Mouse (Mus musculus) heart, embryonic 11.5 days (tissue): Measurements from ENCODE around the gene Ostf1. TPM values are rescaled to one million over a fixed set of nuclear protein-coding genes. Genes with fewer than 3 reads are reported as not detected.

ENCODE experiments used
- ATAC-seq: fragments of 200-750 bp; cut with Nextera tagmentation; replicated peaks from 2 replicates; pipeline ENCODE4 v1.8.0; 2017; ENCODE audit warnings: moderate library complexity; ENCODE audit not compliant: insufficient number of reproducible peaks, low FRiP score, low TSS enrichment
- H3K27ac ChIP-seq: fragments of 300-500 bp; sonication (generic); 2 replicates; pipeline ENCODE4 v1.5.1; 2014; ENCODE audit warnings: mild to moderate bottlenecking, low read depth, low read length
- H3K27me3 ChIP-seq: fragments of 300-500 bp; sonication (generic); 2 replicates; pipeline ENCODE4 v1.6.1; 2014; ENCODE audit warnings: mild to moderate bottlenecking, low read length, mixed read lengths; ENCODE audit not compliant: control insufficient read depth, insufficient read depth
- H3K36me3 ChIP-seq: fragments of 300-500 bp; sonication (generic); 2 replicates; pipeline ENCODE4 v1.6.1; 2014; ENCODE audit warnings: mild to moderate bottlenecking, low read length, moderate library complexity, mixed read lengths; ENCODE audit not compliant: control insufficient read depth, insufficient read depth
- H3K4me1 ChIP-seq: fragments of 300-500 bp; sonication (generic); 2 replicates; pipeline ENCODE4 v1.6.1; 2014; ENCODE audit warnings: low read length; ENCODE audit not compliant: control insufficient read depth, insufficient read depth
- H3K4me2 ChIP-seq: fragments of 300-500 bp; sonication (generic); 2 replicates; pipeline ENCODE4 v1.6.1; 2014; ENCODE audit warnings: mild to moderate bottlenecking, moderate library complexity
- H3K4me3 ChIP-seq: fragments of 300-500 bp; sonication (generic); 2 replicates; pipeline ENCODE4 v1.5.1; 2014; ENCODE audit warnings: low read depth, low read length
- H3K9ac ChIP-seq: fragments of 300-500 bp; sonication (generic); 2 replicates; pipeline ENCODE4 v1.6.1; 2014; ENCODE audit warnings: mild to moderate bottlenecking, low read depth, low read length, moderate library complexity
- H3K9me3 ChIP-seq: fragments of 300-500 bp; sonication (generic); replicated peaks from 2 replicates; pipeline ENCODE4 v1.6.1; 2016; ENCODE audit warnings: low read length; ENCODE audit not compliant: control insufficient read depth
- WGBS: fragments of 180-500 bp; shearing (Covaris S2); extraction: QIAGEN DNeasy Blood & Tissue Kit; methylation state at CpG from one replicate; pipeline ENCODE4 v1.1.7; 2014; ENCODE audit not compliant: insufficient replicate concordance; 5-methylcytosine and 5-hydroxymethylcytosine counted together
- polyA plus RNA-seq: library from polyadenylated mRNA; unstranded; fragments of >200 nt; fragmentation: Nextera tagmentation; extraction: Ambion mirVana; gene quantifications from 2 replicates; pipeline ENCODE4 v1.2.1, GENCODE M21; 2014

The Ostf1 gene
- polyA plus RNA-seq, 1 experiment from 2014 or later, result 60.2 TPM

DNA sequence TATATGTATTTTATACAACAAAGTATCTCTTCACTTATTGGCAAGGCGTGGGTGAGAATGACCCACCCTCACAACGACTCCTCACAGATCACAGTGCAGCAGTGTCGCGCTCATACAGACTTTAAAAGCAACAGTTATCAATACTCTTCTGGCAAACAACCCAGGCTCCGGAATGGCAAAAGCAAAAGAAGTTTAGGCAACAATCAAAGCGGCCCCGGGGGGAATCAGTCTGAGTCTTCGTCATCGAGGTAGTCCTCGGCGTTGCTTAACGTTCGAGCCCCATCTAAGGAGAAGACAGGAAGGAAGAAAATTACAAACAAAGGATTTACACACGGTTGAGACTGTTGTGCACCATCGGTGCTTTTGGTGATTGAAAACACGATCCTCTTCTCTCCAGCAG is 50.6 kb downstream of the Ostf1 start:
- Histone ChIP-seq H3K27ac (no peak overlapping the region), H3K27me3 (no peaks in the 10 kb centered on the region), H3K4me2 (no peak overlapping the region), H3K9ac (no peak overlapping the region), H3K4me3 (no peak overlapping the region), H3K9me3 (no peaks in the 10 kb centered on the region), H3K36me3 (no peaks in the 10 kb centered on the region; the same call in 1 of the 2 replicates), H3K4me1 (0 out of 2 replicates have a peak, but pooled peaks cover 2% of the 10 kb centered on the region)
- ATAC-seq, result no peak
- WGBS, result 90% methylated on average over 16 of the region's 16 CpGs

DNA sequence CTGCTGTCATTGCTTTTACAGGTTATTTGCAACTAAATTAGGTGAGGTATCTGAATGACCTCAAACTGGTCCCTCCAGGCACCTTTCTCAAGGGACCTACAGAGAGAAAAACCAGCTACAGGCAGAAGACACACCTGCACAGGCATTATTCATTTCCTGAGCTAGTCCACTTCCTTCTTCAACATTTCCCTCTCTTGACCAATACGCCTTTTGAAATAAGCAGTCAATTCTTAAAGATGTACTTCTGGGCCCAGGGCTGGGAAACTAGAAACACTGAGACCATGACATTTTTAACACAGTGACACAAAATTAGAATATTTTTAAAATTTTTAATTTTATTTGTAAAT is 52.6 kb downstream of the Ostf1 start:
- no peak overlapping the region for H3K27ac ChIP-seq
- H3K4me1 ChIP-seq, result no peaks in the 10 kb centered on the region
- no peaks in the 10 kb centered on the region for H3K9me3 ChIP-seq
- no peak for ATAC-seq
- H3K9ac ChIP-seq, result no peak overlapping the region
- no peaks in the 10 kb centered on the region for H3K27me3 ChIP-seq
- no peak overlapping the region for H3K4me3 ChIP-seq
- H3K36me3 ChIP-seq, result no peaks in the 10 kb centered on the region
- WGBS, result 93% methylated on average over 1 of the region's 1 CpGs
- no peak overlapping the region for H3K4me2 ChIP-seq

DNA sequence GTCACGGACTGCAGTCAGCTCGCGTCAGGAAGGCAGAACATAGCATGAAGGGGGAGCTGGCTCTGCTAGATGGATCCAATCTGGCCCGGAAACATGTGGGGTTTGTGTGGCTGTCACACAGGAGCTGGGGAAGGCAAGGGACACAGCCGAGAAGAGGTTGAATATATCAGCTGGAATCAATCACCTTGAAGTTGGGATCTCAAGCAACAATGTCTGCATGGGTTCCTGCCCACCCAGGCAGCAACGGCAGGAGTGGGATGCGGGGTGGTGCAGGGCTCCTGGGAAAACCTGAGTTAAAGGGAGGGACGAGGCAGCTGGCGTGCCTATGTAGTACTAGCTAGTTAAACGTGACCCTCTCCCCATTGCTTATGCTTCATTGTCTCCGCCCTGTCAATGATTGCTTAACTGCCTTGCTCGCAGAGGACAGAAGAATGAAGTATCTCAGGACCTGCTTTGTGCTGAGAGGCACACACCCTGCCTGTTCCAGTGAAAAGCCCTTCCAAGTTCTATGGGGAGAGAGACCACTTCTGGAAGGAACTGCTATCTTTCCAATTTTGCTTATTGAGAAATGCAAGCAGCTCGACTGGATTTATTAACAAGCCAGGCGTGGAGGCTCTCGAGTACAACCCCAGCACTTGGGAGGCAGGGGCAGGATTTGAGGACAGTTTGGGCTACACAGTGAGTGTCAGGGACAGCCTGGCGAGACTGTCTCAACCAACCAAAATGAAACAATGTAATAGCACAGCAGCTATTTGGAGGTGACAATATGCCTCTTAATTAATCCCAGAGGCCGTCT is 53.2 kb downstream of the Ostf1 start:
- H3K4me2 ChIP-seq, result no peak overlapping the region
- ATAC-seq, result no peak
- H3K4me1 ChIP-seq, result no peaks in the 10 kb centered on the region
- H3K27ac ChIP-seq, result no peak overlapping the region
- WGBS, result 67% methylated on average over 17 of the region's 17 CpGs
- no peak overlapping the region for H3K9ac ChIP-seq
- H3K4me3 ChIP-seq, result no peak overlapping the region
- H3K27me3 ChIP-seq, result no peaks in the 10 kb centered on the region
- no peaks in the 10 kb centered on the region for H3K36me3 ChIP-seq
- H3K9me3 ChIP-seq, result no peaks in the 10 kb centered on the region

DNA sequence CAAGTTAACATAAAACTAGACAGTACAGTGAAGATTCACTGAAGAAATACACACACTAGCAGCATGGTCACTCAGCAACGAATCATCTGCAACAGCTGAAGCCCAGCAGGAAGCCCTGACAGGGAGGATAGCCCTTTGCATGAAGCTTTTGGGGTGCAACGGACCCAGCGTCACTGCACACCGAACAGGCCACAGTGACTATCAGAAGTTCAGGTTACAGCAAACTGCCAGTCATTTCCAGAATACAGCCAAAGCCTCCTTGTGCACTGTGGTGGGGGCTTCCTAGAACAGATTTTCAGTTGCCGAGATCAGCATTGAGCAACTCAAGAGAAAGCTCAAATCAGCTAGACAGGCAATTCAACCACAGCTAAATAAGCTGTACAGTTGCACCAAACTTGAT is 54.3 kb downstream of the Ostf1 start:
- Histone ChIP-seq H3K4me2 (no peak overlapping the region), H3K36me3 (no peaks in the 10 kb centered on the region), H3K27ac (no peak overlapping the region), H3K9ac (no peak overlapping the region), H3K4me1 (no peaks in the 10 kb centered on the region), H3K4me3 (no peak overlapping the region), H3K27me3 (no peaks in the 10 kb centered on the region), H3K9me3 (no peaks in the 10 kb centered on the region)
- ATAC-seq, result no peak
- 77% methylated on average over 5 of the region's 5 CpGs for WGBS

DNA sequence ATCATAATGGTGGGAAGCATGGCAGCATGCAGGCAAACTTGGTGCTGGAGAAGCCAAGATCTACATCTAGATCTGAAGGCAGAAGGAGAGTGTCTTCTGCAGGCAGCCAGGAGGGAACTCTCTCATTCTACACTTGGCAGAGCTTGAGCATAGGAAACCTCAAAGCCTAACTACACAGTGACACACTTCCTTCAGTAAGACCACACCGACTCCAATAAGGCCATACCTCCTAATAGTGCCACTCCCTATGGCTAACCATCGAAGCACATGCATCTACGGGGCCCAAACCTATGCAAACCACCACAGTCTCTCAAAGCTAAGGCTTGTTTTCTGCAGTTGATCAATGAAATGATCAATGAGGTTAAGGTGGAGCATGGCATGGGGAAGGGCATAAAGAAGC is 55.7 kb downstream of the Ostf1 start:
- H3K36me3 ChIP-seq, result no peaks in the 10 kb centered on the region
- no peak overlapping the region for H3K4me2 ChIP-seq
- WGBS, result 84% methylated on average over 3 of the region's 3 CpGs
- ATAC-seq, result no peak
- no peaks in the 10 kb centered on the region for H3K4me1 ChIP-seq
- no peak overlapping the region for H3K27ac ChIP-seq
- no peaks in the 10 kb centered on the region for H3K9me3 ChIP-seq
- H3K27me3 ChIP-seq, result no peaks in the 10 kb centered on the region
- no peak overlapping the region for H3K9ac ChIP-seq
- H3K4me3 ChIP-seq, result no peak overlapping the region

DNA sequence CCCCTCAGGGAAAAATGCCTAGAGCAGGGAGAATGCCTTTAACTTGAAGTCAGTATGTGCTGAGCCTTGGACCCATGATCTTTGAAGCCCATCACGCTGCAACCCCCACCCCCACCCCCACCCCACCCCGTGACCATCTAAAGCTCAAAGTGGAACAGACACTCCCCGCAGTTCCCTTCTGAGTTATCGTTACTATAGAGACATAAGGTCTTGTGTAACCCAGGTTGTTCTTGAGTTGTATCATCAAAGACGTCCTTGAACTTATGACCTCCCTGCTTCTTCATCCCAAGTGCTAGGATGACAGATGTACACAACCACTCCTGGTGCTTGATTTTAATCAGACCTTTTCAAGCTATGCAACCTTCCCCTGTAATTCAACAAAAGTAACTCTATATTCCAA is 57.7 kb downstream of the Ostf1 start:
- Histone ChIP-seq H3K27me3 (no peaks in the 10 kb centered on the region), H3K36me3 (no peaks in the 10 kb centered on the region), H3K4me2 (no peak overlapping the region), H3K9me3 (no peaks in the 10 kb centered on the region), H3K4me3 (no peak overlapping the region), H3K4me1 (no peaks in the 10 kb centered on the region), H3K9ac (no peak overlapping the region), H3K27ac (no peak overlapping the region)
- ATAC-seq, result no peak
- WGBS, result 54% methylated on average over 5 of the region's 5 CpGs

DNA sequence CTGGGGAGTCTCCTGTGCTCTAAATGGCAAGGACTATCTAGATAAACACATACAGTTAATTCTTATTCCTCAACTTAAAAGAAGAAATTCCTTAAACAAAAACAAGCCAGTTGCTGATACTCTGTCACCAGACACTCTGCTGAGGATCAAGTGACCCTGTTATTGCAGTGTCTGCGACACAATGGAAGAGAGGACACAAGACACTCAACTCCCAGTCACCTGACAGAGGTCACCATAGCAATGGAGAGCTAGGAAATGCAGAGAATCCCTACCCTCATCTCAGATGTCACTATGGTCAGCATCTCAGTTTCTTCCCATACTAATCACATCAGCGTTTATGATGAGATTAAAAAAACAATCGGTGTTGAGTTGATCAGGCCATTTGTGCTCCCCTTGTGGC is 58.2 kb downstream of the Ostf1 start:
- 64% methylated on average over 3 of the region's 3 CpGs for WGBS

DNA sequence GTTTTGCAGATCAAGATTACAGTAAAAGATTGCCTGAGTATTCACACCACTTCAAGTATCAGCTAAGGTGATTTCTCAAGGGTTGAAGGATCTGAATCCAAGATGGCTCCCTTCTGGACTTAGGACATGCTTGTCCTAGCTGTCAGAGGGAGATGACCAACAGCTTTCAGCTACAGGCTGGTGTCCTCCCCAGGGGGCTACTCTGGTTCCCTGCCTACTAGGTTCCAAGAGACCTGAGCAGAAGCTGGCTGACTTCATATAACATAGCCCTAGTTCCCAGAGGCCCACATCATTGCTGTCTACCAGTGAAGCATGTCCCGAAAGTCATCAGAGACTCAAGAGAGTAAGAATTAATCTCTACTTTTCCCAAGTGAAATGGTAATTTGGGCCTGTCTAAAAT is 62.1 kb downstream of the Ostf1 start:
- H3K4me2 ChIP-seq, result no peak overlapping the region
- no peaks in the 10 kb centered on the region for H3K36me3 ChIP-seq
- no peak for ATAC-seq
- H3K27ac ChIP-seq, result no peak overlapping the region
- no peak overlapping the region for H3K9ac ChIP-seq
- no peak overlapping the region for H3K4me3 ChIP-seq
- no peaks in the 10 kb centered on the region for H3K4me1 ChIP-seq
- no peaks in the 10 kb centered on the region for H3K9me3 ChIP-seq
- H3K27me3 ChIP-seq, result no peaks in the 10 kb centered on the region
- WGBS, result 83% methylated on average over 1 of the region's 1 CpGs

More for the DNA sequence above, 58.2 kb downstream of the Ostf1 start:
- no peak overlapping the region for H3K4me3 ChIP-seq
- no peaks in the 10 kb centered on the region for H3K36me3 ChIP-seq
- no peaks in the 10 kb centered on the region for H3K9me3 ChIP-seq
- H3K4me2 ChIP-seq, result no peak overlapping the region
- no peak for ATAC-seq
- no peak overlapping the region for H3K9ac ChIP-seq
- H3K4me1 ChIP-seq, result no peaks in the 10 kb centered on the region
- no peaks in the 10 kb centered on the region for H3K27me3 ChIP-seq
- H3K27ac ChIP-seq, result no peak overlapping the region

DNA sequence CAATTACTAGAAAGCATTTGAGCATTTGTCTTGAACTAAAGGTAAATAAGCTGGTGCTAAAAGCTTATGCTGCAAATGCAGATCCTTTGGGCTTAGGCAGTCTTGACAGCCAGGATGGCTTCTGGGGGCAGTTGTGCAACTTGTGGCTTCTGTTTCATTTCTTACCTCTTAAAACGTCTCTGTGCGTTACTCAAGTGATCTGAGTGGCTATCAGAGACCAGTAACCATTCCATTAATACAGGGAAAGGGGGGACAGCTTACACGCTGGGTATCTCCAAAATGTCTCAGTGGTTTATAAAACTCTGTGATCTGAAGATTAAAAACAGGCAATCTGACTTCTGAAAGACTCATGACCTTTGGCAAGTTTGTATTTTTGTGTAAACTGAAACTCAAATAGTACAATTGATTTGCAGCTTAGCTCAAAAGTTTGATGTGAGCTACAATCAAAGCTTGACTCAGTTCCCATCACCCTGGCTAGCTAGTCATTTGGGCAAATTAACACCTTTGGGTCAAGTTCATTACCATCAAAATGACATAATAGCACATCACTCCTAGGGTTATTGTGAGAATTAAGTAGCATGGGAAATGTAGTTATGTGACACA is 62.7 kb downstream of the Ostf1 start:
- H3K9me3 ChIP-seq, result no peaks in the 10 kb centered on the region

More for the DNA sequence above, 62.7 kb downstream of the Ostf1 start:
- Histone ChIP-seq H3K4me2 (no peak overlapping the region), H3K4me1 (no peaks in the 10 kb centered on the region), H3K27ac (no peak overlapping the region), H3K9ac (no peak overlapping the region), H3K4me3 (no peak overlapping the region), H3K36me3 (no peaks in the 10 kb centered on the region), H3K27me3 (no peaks in the 10 kb centered on the region)
- WGBS, result 76% methylated on average over 3 of the region's 3 CpGs
- ATAC-seq, result no peak
